Mouse (Mus musculus): ENCODE results near the gene Clec4n. TPM values are rescaled to one million over a fixed set of nuclear protein-coding genes. Genes with fewer than 3 reads are reported as not detected.

The Clec4n gene
- polyA plus RNA-seq, 1 experiment from 2014 or later: 0.47 TPM

Other genes with a start within 250 kb of the Clec4n start
- not detected in 2 replicates for gene Clec4a4, start 239.5 kb upstream of the Clec4n start, polyA plus RNA-seq (2016; fragmentation: Nextera tagmentation; extraction: Ambion mirVana)
- gene Clec4b1, start 179.9 kb upstream of the Clec4n start, polyA plus RNA-seq (2016; fragmentation: Nextera tagmentation; extraction: Ambion mirVana): not detected in 2 replicates
- 0.55 and 1.2 TPM in 2 replicates for gene Clec4a2, start 123.4 kb upstream of the Clec4n start, polyA plus RNA-seq (2016; fragmentation: Nextera tagmentation; extraction: Ambion mirVana)
- not detected in 2 replicates for gene Clec4b2, start 57.0 kb upstream of the Clec4n start, polyA plus RNA-seq (2016; fragmentation: Nextera tagmentation; extraction: Ambion mirVana)
- not detected in 2 replicates for gene Clec4d, start 32.3 kb downstream of the Clec4n start, polyA plus RNA-seq (2016; fragmentation: Nextera tagmentation; extraction: Ambion mirVana)
- gene Clec4e, start 60.0 kb downstream of the Clec4n start, polyA plus RNA-seq (2016; fragmentation: Nextera tagmentation; extraction: Ambion mirVana): not detected in 2 replicates
- not detected in 2 replicates for gene Vmn2r19, start 78.5 kb downstream of the Clec4n start, polyA plus RNA-seq (2016; fragmentation: Nextera tagmentation; extraction: Ambion mirVana)
- not detected in 2 replicates for gene Vmn2r20, start 188.3 kb downstream of the Clec4n start, polyA plus RNA-seq (2016; fragmentation: Nextera tagmentation; extraction: Ambion mirVana)